Mouse (Mus musculus) myocyte (in vitro differentiated cells): ENCODE data around the gene Prkag1. TPM values are rescaled to one million over a fixed set of nuclear protein-coding genes. Genes with fewer than 3 reads are reported as not detected.

Experiments used
- H3K27me3 ChIP-seq: one replicate; pipeline ENCODE4 v1.6.1; 2011; ENCODE audit not compliant: control insufficient read depth, insufficient read depth, insufficient read length
- H3K36me3 ChIP-seq: one replicate; pipeline ENCODE4 v1.6.1; 2011; ENCODE audit not compliant: control insufficient read depth, insufficient read depth
- H3K4me2 ChIP-seq: one replicate; pipeline ENCODE4 v1.6.1; 2011; ENCODE audit warnings: low read depth, control low read depth
- H3K4me3 ChIP-seq: one replicate; pipeline ENCODE4 v1.5.1; 2011; ENCODE audit warnings: mild to moderate bottlenecking, control low read depth, moderate library complexity
- H3K79me2 ChIP-seq: one replicate; pipeline ENCODE4 v1.6.1; 2011; ENCODE audit not compliant: control insufficient read depth, insufficient read depth
- H3ac ChIP-seq: one replicate; pipeline ENCODE4 v1.6.1; 2011; ENCODE audit not compliant: control insufficient read depth, insufficient read length
- CEBPB ChIP-seq: IDR thresholded peaks from 2 replicates; pipeline ENCODE4 v1.6.1; 2011; ENCODE audit warnings: mild to moderate bottlenecking, moderate library complexity; ENCODE audit not compliant: poor library complexity, insufficient read depth, severe bottlenecking
- E2F4 ChIP-seq: IDR thresholded peaks from one replicate; pipeline ENCODE4 v1.6.1; 2011; ENCODE audit warnings: mild to moderate bottlenecking, control low read depth, moderate library complexity; ENCODE audit not compliant: insufficient read depth
- MAX ChIP-seq: IDR thresholded peaks from one replicate; pipeline ENCODE4 v1.6.1; 2011; ENCODE audit warnings: low read depth, mild to moderate bottlenecking, control low read depth
- MYOD1 ChIP-seq, 3 experiments: IDR thresholded peaks; one replicate each; pipeline ENCODE4 v1.6.1; 2011; ENCODE audit warnings: control low read depth in 2 of 3, low read depth in 2 of 3, mild to moderate bottlenecking in 2 of 3, moderate library complexity in 1 of 3; ENCODE audit not compliant: insufficient read length in 2 of 3, control insufficient read depth in 1 of 3
- MYOG ChIP-seq, 3 experiments: IDR thresholded peaks; one replicate each; pipeline ENCODE4 v1.6.1; 2011; ENCODE audit warnings: control low read depth in 2 of 3, low read depth in 2 of 3, mild to moderate bottlenecking in 2 of 3; ENCODE audit not compliant: insufficient read length in 2 of 3, control insufficient read depth in 1 of 3, insufficient read depth in 1 of 3
- POLR2A ChIP-seq: IDR thresholded peaks from one replicate; pipeline ENCODE4 v1.6.1; 2011; ENCODE audit warnings: low read depth, mild to moderate bottlenecking, control low read depth, moderate library complexity; ENCODE audit not compliant: insufficient read length
- POLR2AphosphoS2 ChIP-seq: IDR thresholded peaks from one replicate; pipeline ENCODE4 v1.6.1; 2011; ENCODE audit warnings: low read depth, control low read depth; ENCODE audit not compliant: insufficient read length
- REST ChIP-seq: IDR thresholded peaks from one replicate; pipeline ENCODE4 v1.6.1; 2011; ENCODE audit warnings: mild to moderate bottlenecking, control low read depth, moderate library complexity; ENCODE audit not compliant: insufficient read depth, insufficient read length
- SRF ChIP-seq: IDR thresholded peaks from one replicate; pipeline ENCODE4 v1.6.1; 2011; ENCODE audit warnings: low read depth; ENCODE audit not compliant: control insufficient read depth, insufficient read length
- TCF12 ChIP-seq: IDR thresholded peaks from one replicate; pipeline ENCODE4 v1.6.1; 2011; ENCODE audit warnings: mild to moderate bottlenecking, control low read depth; ENCODE audit not compliant: poor library complexity, insufficient read depth, severe bottlenecking
- TCF3 ChIP-seq: IDR thresholded peaks from one replicate; pipeline ENCODE4 v1.6.1; 2011; ENCODE audit warnings: low read depth, control low read depth; ENCODE audit not compliant: insufficient read length
- USF1 ChIP-seq: IDR thresholded peaks from one replicate; pipeline ENCODE4 v1.6.1; 2011; ENCODE audit warnings: low read depth, mild to moderate bottlenecking, control low read depth, moderate library complexity
- polyA plus RNA-seq: library from polyadenylated mRNA; unstranded; fragments of >200 nt; fragmentation: generic; extraction: Trizol; gene quantifications from one replicate; pipeline ENCODE4 v1.2.1, GENCODE M21; 2012; ENCODE audit warnings: missing spikeins

The Prkag1 gene
- polyA plus RNA-seq, 1 experiment: 99.7 TPM

DNA sequence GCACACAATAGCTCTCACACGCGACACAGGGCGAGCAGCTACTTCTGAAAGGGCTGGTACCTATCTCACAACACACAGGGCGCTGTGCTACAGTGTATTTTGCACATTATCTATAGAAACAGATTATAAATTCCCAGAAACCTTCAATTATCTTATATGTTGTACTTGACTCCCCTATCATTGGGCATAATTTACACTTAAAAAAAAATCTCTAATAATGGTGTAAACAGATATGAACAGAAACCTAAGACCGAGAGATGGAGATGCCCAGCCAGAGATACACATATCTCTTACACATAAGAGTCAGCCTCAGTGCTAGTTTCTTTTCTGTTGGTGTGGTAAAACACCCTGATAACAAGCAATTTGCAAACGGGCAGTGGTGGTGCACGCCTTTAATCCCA is 3.7 kb downstream of the Prkag1 start:
- peaks cover 61% of the 10 kb centered on the region for H3K79me2 ChIP-seq
- H3K4me2 ChIP-seq: no peak overlapping the region
- H3ac ChIP-seq: no peak overlapping the region
- H3K4me3 ChIP-seq: no peak overlapping the region
- H3K27me3 ChIP-seq: no peaks in the 10 kb centered on the region
- TF ChIP-seq POLR2A: no peak
- TF ChIP-seq USF1: no peak
- TF ChIP-seq E2F4: no peak
- H3K36me3 ChIP-seq: peaks cover 20% of the 10 kb centered on the region

DNA sequence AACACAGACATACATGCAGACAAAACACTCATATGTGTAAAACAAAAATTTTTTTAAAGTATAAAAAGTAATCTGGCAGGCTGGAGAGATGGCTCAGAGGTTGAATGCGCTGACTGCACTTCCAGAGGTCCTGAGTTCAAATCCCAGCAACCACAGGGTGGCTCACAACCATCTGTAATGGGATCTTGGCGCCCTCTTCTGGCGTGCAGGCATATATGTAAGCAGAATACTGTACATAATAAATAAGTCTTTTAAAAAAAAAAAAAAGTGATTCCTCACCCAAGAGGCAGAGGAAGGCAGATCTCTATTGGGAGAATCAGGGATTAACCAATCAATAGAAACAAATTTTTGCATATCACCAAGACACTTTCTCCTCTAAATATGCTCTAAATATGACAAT is 7.9 kb downstream of the Prkag1 start:
- no peaks in the 10 kb centered on the region for H3K27me3 ChIP-seq
- peaks cover 39% of the 10 kb centered on the region for H3K79me2 ChIP-seq
- no peak overlapping the region for H3K4me3 ChIP-seq
- H3K36me3 ChIP-seq: peaks cover 37% of the 10 kb centered on the region
- TF ChIP-seq POLR2AphosphoS2 (no peak), POLR2A (no peak), MYOD1 (IDR thresholded peaks at IDR 0.05; ENCODE audit: control insufficient read depth in 1 of 3, insufficient read length in 2 of 3, low read depth in 2 of 3) (no peak), REST (no peak), MYOG (IDR thresholded peaks at IDR 0.05; ENCODE audit: control insufficient read depth in 1 of 3, insufficient read depth in 1 of 3, insufficient read length in 2 of 3, low read depth in 2 of 3) (no peak), SRF (no peak), USF1 (no peak), CEBPB (no peak), MAX (no peak), E2F4 (no peak), TCF12 (no peak), TCF3 (no peak)
- H3ac ChIP-seq: no peak overlapping the region
- H3K4me2 ChIP-seq: no peak overlapping the region

DNA sequence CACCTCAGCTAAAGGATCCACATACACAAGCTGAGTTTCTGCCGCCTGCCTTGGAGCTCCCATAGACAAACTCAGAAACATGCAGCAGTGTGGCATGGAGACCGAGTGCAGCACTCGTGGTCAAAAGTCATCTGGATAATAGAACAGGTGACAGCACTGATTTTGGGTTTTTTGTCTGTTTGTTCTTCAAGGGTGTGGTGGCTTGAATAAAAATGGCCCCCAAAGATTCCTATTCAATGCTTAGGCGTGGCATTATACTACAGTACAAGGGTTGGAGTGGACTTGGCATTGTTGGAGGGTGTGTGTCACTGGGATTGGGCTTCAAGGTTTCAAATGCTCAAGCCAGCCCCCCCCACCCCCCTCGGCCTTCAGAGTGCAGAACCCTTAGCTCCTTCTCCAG is 9.2 kb downstream of the Prkag1 start:
- H3ac ChIP-seq: no peak overlapping the region
- no peaks in the 10 kb centered on the region for H3K27me3 ChIP-seq
- H3K36me3 ChIP-seq: peaks cover 37% of the 10 kb centered on the region
- no peak overlapping the region for H3K4me3 ChIP-seq
- peaks cover 26% of the 10 kb centered on the region for H3K79me2 ChIP-seq
- no peak overlapping the region for H3K4me2 ChIP-seq
- no peak for TF ChIP-seq E2F4
- TF ChIP-seq REST: no peak
- TF ChIP-seq MYOG (IDR thresholded peaks at IDR 0.05; ENCODE audit: control insufficient read depth in 1 of 3, insufficient read depth in 1 of 3, insufficient read length in 2 of 3, low read depth in 2 of 3): no peak
- no peak for TF ChIP-seq POLR2A
- TF ChIP-seq TCF12: no peak

DNA sequence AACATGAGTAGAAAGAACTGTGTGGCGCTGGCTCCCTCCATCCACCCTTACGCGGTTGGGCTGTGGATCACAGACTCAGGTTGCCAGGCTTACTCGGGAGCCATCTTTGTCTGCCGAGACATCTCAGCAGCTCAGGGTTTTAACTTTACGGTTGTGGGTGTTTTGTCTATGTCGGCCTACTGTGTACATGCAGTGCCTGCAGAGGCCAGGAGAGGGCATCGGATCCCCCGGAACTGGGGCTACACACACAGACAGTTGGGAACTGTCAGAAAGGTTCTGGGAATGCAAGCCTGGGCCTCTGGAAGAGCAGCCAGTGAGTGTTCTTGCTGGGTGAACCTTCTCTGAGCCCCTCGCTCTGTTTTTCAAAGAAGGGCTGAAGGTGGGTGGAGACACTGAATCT is 9.9 kb downstream of the Prkag1 start:
- Histone ChIP-seq H3K79me2 (peaks cover 19% of the 10 kb centered on the region), H3K4me3 (no peak overlapping the region), H3ac (no peak overlapping the region), H3K36me3 (peaks cover 37% of the 10 kb centered on the region), H3K27me3 (no peaks in the 10 kb centered on the region), H3K4me2 (no peak overlapping the region)
- no peak for TF ChIP-seq POLR2AphosphoS2
- TF ChIP-seq MYOG (IDR thresholded peaks at IDR 0.05; ENCODE audit: control insufficient read depth in 1 of 3, insufficient read depth in 1 of 3, insufficient read length in 2 of 3, low read depth in 2 of 3): no peak
- TF ChIP-seq MYOD1 (IDR thresholded peaks at IDR 0.05; ENCODE audit: control insufficient read depth in 1 of 3, insufficient read length in 2 of 3, low read depth in 2 of 3): no peak
- TF ChIP-seq USF1: no peak
- TF ChIP-seq REST: no peak

DNA sequence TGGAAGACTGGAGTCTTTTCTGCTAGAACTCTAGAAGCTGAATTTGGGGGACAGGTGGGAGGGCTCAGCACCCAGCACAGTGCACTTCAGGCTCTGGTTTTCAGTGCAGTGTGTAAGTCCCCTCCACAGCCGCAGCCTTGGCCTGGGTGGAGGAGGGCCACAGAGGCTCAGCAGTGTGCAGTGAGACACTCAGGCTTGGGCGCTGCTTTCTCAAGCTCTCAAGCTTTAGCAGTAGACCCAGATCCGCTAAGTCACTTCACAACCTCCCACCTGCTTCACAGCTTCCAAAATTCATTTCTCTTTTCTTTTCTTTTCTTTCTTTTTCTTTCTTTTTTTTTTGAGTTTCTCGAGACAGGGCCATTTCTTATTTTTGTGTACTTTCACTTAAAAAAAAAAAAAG is 10.4 kb downstream of the Prkag1 start:
- H3K79me2 ChIP-seq: peaks cover 16% of the 10 kb centered on the region
- H3K36me3 ChIP-seq: peaks cover 38% of the 10 kb centered on the region
- no peak for TF ChIP-seq SRF
- TF ChIP-seq TCF3: no peak
- TF ChIP-seq REST: no peak
- TF ChIP-seq CEBPB: no peak
- no peak for TF ChIP-seq E2F4
- no peak for TF ChIP-seq MYOG (IDR thresholded peaks at IDR 0.05; ENCODE audit: control insufficient read depth in 1 of 3, insufficient read depth in 1 of 3, insufficient read length in 2 of 3, low read depth in 2 of 3)
- no peak for TF ChIP-seq MYOD1 (IDR thresholded peaks at IDR 0.05; ENCODE audit: control insufficient read depth in 1 of 3, insufficient read length in 2 of 3, low read depth in 2 of 3)
- no peak for TF ChIP-seq TCF12
- TF ChIP-seq POLR2A: no peak
- no peak for TF ChIP-seq MAX
- no peak for TF ChIP-seq USF1
- TF ChIP-seq POLR2AphosphoS2: no peak
- no peak overlapping the region for H3K4me3 ChIP-seq
- H3K27me3 ChIP-seq: no peaks in the 10 kb centered on the region
- no peak overlapping the region for H3ac ChIP-seq
- no peak overlapping the region for H3K4me2 ChIP-seq
